Mouse (Mus musculus) kidney, postnatal 0 days (tissue): ENCODE data around the gene Aurkb. TPM values are rescaled to one million over a fixed set of nuclear protein-coding genes. Genes with fewer than 3 reads are reported as not detected.

Experiments
- ATAC-seq: fragments of 200-750 bp; cut with Nextera tagmentation; replicated peaks from 2 replicates; pipeline ENCODE4 v1.8.0; 2017; ENCODE audit warnings: low read depth, moderate number of reproducible peaks, moderate TSS enrichment, moderate library complexity; ENCODE audit not compliant: low FRiP score
- DNase-seq: peaks from one replicate; pipeline ENCODE4 v3.0.0-alpha.2; 2016; ENCODE audit warnings: low spot score
- H3K27ac ChIP-seq: fragments of 300-500 bp; sonication (generic); 2 replicates; pipeline ENCODE4 v1.5.1; 2014; ENCODE audit warnings: mild to moderate bottlenecking
- H3K27me3 ChIP-seq: fragments of 300-500 bp; sonication (generic); 2 replicates; pipeline ENCODE4 v1.6.1; 2014; ENCODE audit warnings: low read length, mixed read lengths; ENCODE audit not compliant: insufficient read depth
- H3K36me3 ChIP-seq: fragments of 300-500 bp; sonication (generic); 2 replicates; pipeline ENCODE4 v1.6.1; 2014; ENCODE audit warnings: low read length, mixed read lengths; ENCODE audit not compliant: insufficient read depth
- H3K4me1 ChIP-seq: fragments of 300-500 bp; sonication (generic); replicated peaks from 2 replicates; pipeline ENCODE4 v1.6.1; 2014; ENCODE audit warnings: antibody characterized with exemption, low read length, mixed read lengths; ENCODE audit not compliant: insufficient read depth
- H3K4me2 ChIP-seq: fragments of 300-500 bp; sonication (generic); 2 replicates; pipeline ENCODE4 v1.6.1; 2014; ENCODE audit warnings: mild to moderate bottlenecking, low read length, moderate library complexity, mixed read lengths
- H3K4me3 ChIP-seq: fragments of 300-500 bp; sonication (generic); replicated peaks from 2 replicates; pipeline ENCODE4 v1.5.1; 2014; ENCODE audit warnings: low read depth, low read length
- H3K9ac ChIP-seq: fragments of 300-500 bp; sonication (generic); 2 replicates; pipeline ENCODE4 v1.6.1; 2014; ENCODE audit warnings: low read depth, low read length
- H3K9me3 ChIP-seq: fragments of 300-500 bp; sonication (generic); replicated peaks from 2 replicates; pipeline ENCODE4 v1.6.1; 2016; ENCODE audit warnings: low read length, inconsistent platforms, mixed read lengths
- CTCF ChIP-seq: IDR thresholded peaks from 2 replicates; pipeline ENCODE4 v1.5.1; 2016; ENCODE audit warnings: antibody characterized with exemption, low read depth, mild to moderate bottlenecking, moderate library complexity
- WGBS: fragments of 180-500 bp; shearing (Covaris S2); extraction: QIAGEN DNeasy Blood & Tissue Kit; methylation state at CpG from one replicate; pipeline ENCODE4 v1.1.7; 2014; 5-methylcytosine and 5-hydroxymethylcytosine counted together
- polyA plus RNA-seq: library from polyadenylated mRNA; unstranded; fragments of >200 nt; fragmentation: Nextera tagmentation; extraction: Ambion mirVana; gene quantifications from 2 replicates; pipeline ENCODE4 v1.2.1, GENCODE M21; 2015

Gene Aurkb
- polyA plus RNA-seq, 1 experiment from 2014 or later = 49.3 TPM

DNA sequence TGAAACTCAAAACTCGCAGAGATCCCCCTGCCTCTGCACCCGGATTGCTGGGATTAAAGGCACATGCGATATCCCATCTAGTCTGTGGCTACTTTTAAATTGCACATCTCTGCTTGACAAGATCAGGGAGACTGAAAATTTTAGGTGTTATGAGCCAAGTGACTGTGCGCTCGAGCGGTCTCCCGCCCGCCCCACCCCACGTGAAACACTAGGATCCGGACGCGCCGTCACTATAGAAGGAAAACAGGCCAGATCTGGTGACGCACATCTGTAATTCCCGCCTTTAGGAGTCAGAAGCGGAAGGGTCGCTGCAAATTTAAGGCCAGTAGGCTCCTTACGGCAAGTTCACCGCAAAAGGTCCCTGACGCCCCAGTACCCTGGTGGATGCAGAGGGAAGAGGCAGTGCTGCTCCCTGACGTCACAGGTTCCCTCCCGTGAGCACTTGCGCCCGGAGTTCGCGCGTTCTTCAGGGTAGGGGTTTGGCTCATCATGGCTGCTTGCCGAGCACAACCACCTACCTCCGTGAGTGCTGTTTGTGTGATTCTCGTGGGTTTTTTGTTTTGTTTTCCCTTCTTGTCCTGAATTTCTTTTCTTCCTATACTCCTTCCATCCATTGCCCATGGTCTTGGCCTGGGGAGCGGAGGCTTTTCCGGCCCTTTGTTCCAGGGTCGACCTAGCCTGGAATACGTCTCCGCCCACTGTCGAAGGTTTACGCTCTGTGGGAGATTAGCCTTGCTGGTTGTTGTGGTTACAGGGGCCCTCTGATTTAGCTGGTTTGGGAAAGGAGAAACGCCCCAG, 29.6 kb upstream of the Aurkb start, which contains the start of gene Ctc1:
TSS of gene Ctc1 (plus strand) at position 268 of the 798 bp plus-strand sequence.
- H3K9ac ChIP-seq = peak within 1 kb of the TSS; percentile 75
- TF ChIP-seq CTCF = peak; percentile 71

DNA sequence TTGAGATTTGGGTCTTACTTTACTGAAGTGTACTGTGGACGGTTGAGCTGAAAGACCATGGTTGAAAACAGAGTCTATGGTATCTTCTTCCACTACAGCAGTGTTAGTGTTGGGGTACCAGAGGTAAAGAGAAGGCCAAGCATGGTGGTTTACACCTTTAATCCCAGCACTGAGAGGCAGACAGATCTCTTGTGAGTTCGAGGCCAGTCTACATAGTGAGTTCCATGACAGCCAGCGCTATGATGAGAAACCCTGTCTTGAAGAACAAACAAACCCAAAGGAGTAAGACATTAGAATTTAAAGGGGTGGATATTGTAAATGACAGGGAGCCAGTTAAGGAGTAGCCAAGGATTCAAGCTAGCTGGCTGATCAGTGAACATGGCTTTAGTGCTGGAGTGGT, 28.7 kb upstream of the Aurkb start:
- Histone ChIP-seq H3K4me2 (peak overlapping the region; percentile 77), H3K4me1 (peaks cover 6% of the 10 kb centered on the region), H3K4me3 (peak overlapping the region; percentile 57), H3K36me3 (peaks cover 6% of the 10 kb centered on the region; the same call in 1 of the 2 replicates), H3K27ac (peak overlapping the region; percentile 83; the same call in 1 of the 2 replicates), H3K9me3 (no peaks in the 10 kb centered on the region), H3K27me3 (no peaks in the 10 kb centered on the region), H3K9ac (peak overlapping the region; percentile 75)
- DNase-seq (no peak), ATAC-seq (no peak)
- TF ChIP-seq CTCF = no peak
- 74% methylated on average over 3 of the region's 3 CpGs for WGBS

More for the DNA sequence above, 29.6 kb upstream of the Aurkb start, which contains the start of gene Ctc1:
- Histone ChIP-seq H3K36me3 (no peaks in the 10 kb centered on the region), H3K9me3 (no peaks in the 10 kb centered on the region), H3K4me2 (peak within 1 kb of the TSS; percentile 77), H3K4me3 (peak within 1 kb of the TSS; percentile 57), H3K27me3 (no peaks in the 10 kb centered on the region), H3K4me1 (peaks cover 10% of the 10 kb centered on the region), H3K27ac (peak within 1 kb of the TSS; percentile 83)
- ATAC-seq (peak; percentile 94), DNase-seq (peak; percentile 98)
- 2% methylated on average over 38 of the region's 38 CpGs for WGBS

DNA sequence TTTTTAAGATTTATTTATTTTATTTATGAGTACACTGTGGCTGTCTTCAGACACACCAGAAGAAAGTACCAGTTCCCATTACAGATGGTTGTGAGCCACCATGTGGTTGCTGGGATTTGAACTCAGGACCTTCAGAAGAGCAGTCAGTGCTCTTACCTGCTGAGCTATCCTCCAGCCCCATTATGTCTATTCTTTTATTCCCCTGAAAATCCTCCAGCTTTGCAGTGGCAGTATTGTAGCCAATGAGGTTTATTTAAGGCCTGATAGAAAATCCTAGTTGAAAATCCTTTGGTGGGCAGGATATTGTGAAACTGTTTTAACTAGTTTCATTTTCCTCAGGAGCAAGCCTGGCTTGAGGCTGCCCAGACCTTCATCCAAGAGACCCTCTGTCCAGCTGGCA, 24.8 kb upstream of the Aurkb start:
- Histone ChIP-seq H3K4me3 (no peak overlapping the region), H3K36me3 (peaks cover 40% of the 10 kb centered on the region; the same call in 1 of the 2 replicates)
- no peak for DNase-seq

DNA sequence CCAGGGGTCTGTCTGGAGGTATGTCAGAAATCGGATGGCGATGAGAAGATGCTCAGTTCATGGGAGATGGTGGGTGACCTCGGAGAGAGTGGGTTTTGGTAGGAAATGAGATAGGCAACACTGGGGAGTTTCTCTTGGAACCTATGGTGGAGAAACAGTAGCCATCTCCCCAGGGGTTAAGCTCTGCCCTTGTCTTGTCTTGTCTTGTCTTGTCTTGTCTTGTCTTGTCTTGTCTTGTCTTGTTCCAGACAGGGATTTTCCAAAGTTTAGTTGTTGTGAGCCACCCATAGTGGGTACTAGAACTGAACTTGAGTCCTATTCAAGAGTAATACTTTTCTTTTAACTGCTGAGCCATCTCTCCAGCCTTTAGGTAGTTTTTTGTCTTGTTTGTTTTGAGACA, 18.9 kb upstream of the Aurkb start:
- no peaks in the 10 kb centered on the region for H3K4me1 ChIP-seq
- peaks cover 91% of the 10 kb centered on the region for H3K36me3 ChIP-seq
- DNase-seq = no peak
- ATAC-seq = no peak
- H3K4me2 ChIP-seq = no peak overlapping the region
- no peak for TF ChIP-seq CTCF
- H3K9me3 ChIP-seq = no peaks in the 10 kb centered on the region
- H3K9ac ChIP-seq = no peak overlapping the region
- H3K4me3 ChIP-seq = no peak overlapping the region
- WGBS = 95% methylated on average over 3 of the region's 3 CpGs
- H3K27ac ChIP-seq = no peak overlapping the region
- no peaks in the 10 kb centered on the region for H3K27me3 ChIP-seq

More for the DNA sequence above, 24.8 kb upstream of the Aurkb start:
- no peak for TF ChIP-seq CTCF
- Histone ChIP-seq H3K27me3 (no peaks in the 10 kb centered on the region), H3K4me2 (no peak overlapping the region), H3K4me1 (peaks cover 6% of the 10 kb centered on the region), H3K9me3 (no peaks in the 10 kb centered on the region), H3K9ac (no peak overlapping the region), H3K27ac (no peak overlapping the region)
- no peak for ATAC-seq

DNA sequence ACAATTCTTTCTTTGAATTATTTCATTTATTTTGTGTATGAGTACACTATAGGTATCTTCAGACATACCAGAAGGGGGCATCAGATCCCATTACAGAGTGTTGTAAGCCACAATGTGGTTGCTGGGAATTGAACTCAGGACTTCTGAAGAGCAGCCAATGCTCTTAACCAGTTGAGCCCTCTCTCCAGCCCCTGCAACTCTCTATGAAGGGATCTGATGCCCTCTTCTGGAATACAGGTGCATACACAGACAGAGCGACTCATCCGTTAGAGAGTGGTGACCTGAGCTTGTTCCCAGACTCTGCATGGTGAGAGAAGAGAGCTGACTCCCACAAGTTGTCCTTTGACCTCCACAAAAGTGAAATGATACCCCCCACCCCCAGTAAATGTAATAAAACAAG, 16.6 kb upstream of the Aurkb start:
- no peak overlapping the region for H3K4me2 ChIP-seq
- H3K27ac ChIP-seq = no peak overlapping the region
- WGBS = 63% methylated on average over 2 of the region's 2 CpGs
- no peaks in the 10 kb centered on the region for H3K4me1 ChIP-seq
- H3K27me3 ChIP-seq = no peaks in the 10 kb centered on the region
- no peak for ATAC-seq
- peaks cover 86% of the 10 kb centered on the region for H3K36me3 ChIP-seq
- DNase-seq = peak; percentile 32
- no peak overlapping the region for H3K9ac ChIP-seq
- peak; percentile 60 for TF ChIP-seq CTCF
- no peaks in the 10 kb centered on the region for H3K9me3 ChIP-seq
- H3K4me3 ChIP-seq = no peak overlapping the region

DNA sequence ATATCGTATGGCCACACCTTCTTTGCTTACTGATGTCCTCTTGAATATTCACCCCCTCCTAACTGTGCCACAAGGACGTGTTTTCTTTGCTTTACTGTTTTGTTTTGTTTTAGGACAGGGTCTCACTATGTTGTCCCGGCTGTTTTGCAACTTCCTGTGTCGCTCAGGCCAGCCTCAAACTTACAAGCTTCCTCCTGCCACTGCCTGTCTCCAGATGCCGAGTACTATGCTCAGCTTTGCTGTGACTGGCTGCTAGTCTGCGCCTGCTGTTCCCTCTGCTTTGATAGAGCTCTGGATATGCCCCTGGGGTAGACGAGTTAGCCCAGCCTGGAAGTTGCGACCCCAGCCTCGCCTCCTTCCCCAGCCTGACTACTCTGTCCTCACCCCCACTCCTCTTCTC, 11.9 kb upstream of the Aurkb start:
- 74% methylated on average over 9 of the region's 9 CpGs for WGBS
- TF ChIP-seq CTCF = no peak
- Histone ChIP-seq H3K36me3 (peaks cover 51% of the 10 kb centered on the region), H3K9ac (no peak overlapping the region), H3K4me2 (no peak overlapping the region), H3K27ac (no peak overlapping the region), H3K4me1 (0 out of 2 replicates have a peak, but pooled peaks cover 2% of the 10 kb centered on the region), H3K27me3 (no peaks in the 10 kb centered on the region), H3K9me3 (no peaks in the 10 kb centered on the region), H3K4me3 (no peak overlapping the region)
- no peak for ATAC-seq
- no peak for DNase-seq
